Mouse (Mus musculus): Measurements from ENCODE around the gene Dusp14.

DNA sequence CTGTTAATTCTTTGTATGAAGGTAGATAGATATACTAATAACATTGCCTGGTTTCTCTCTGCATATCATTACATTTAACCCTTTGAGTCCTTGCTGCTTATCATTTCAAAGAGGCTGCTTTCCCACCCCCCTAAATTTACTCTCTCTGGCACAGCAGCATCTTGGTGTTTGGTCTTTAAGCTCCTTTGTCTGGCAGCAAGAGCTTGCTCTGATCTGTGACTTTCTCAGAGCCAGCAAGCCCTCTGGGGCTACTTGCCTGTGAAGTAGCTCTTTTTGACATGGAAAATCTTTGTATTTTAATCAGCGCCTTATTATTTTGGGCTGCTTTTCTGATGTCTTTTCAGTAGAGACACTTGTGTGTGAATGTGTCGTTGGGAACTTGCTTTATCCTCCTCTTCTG lies 57.5 kb downstream of the Dusp14 start:
- TF ChIP-seq CTCF (IDR thresholded peaks at IDR 0.05; ENCODE audit: borderline replicate concordance, insufficient read depth, low read length): no peak
- TF ChIP-seq POLR2A (IDR thresholded peaks at IDR 0.05; ENCODE audit: low read depth, low read length): no peak
